Mouse (Mus musculus): ENCODE data around the gene Bud13.
A peak's percentile ranks its signal among the peaks of the same experiment; 100 is the strongest.

The Bud13 gene

GRCm38 (mm10) chr9:46337852-46338291, 55.1 kb downstream of the Bud13 start:
- peak; percentile 62 for DNase-seq (ENCODE audit: low read depth, low spot score)

- DNase-seq (ENCODE audit: low read depth, low spot score): no peak
These were observed 55.6 kb downstream of the Bud13 start for GRCm38 (mm10) chr9:46338384-46338783.

GRCm38 (mm10) chr9:46339051-46339652, 56.3 kb downstream of the Bud13 start:
- no peak for DNase-seq (ENCODE audit: low read depth, low spot score)

GRCm38 (mm10) chr9:46345887-46346665, 63.3 kb downstream of the Bud13 start:
- DNase-seq (ENCODE audit: low read depth, low spot score): no peak

Data from forelimb bud, embryonic 11.5 days (tissue).